Mouse (Mus musculus): Measurements from ENCODE around the gene Gm5127. TPM values are rescaled to one million over a fixed set of nuclear protein-coding genes. Genes with fewer than 3 reads are reported as not detected.

Gm5127 gene
- polyA plus RNA-seq, 1 experiment from 2014 or later: not detected

DNA sequence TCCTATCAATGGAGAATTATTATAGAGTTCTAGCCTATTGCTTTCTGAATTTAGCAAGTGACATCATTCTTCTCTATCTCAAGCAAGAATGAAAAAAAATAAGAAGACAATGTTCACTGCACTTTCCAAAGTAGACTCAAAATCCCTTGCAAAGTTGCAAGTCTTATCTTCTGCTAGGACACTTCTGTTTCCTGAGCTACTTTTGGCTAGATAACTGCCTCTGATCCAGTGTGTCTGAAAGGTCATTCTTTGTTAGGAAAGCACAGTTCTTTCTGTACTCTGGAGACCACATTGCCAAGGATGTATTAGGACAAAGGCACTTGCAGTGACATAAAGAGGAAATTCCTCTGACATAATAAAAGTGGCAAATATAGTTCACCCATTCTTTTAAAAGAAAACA lies 159.3 kb downstream of the Gm5127 start:
- H3K36me3 ChIP-seq (ENCODE audit: control insufficient read depth, insufficient read depth, low read length): no peaks in the 10 kb centered on the region
- ATAC-seq (ENCODE audit: low read depth): no peak
- no peaks in the 10 kb centered on the region for H3K9me3 ChIP-seq (ENCODE audit: control insufficient read depth, low read length)
- H3K4me1 ChIP-seq (ENCODE audit: control insufficient read depth, insufficient read depth, low read length): no peaks in the 10 kb centered on the region
- H3K27me3 ChIP-seq (ENCODE audit: control insufficient read depth, insufficient read depth, low read length): no peaks in the 10 kb centered on the region
- no peak overlapping the region for H3K9ac ChIP-seq (replicated peaks; ENCODE audit: low read depth, low read length)
- no peak overlapping the region for H3K4me3 ChIP-seq (ENCODE audit: low read depth, low read length)
- H3K4me2 ChIP-seq (ENCODE audit: low read depth, low read length): no peak overlapping the region
- no peak overlapping the region for H3K27ac ChIP-seq (ENCODE audit: low read depth, low read length)

DNA sequence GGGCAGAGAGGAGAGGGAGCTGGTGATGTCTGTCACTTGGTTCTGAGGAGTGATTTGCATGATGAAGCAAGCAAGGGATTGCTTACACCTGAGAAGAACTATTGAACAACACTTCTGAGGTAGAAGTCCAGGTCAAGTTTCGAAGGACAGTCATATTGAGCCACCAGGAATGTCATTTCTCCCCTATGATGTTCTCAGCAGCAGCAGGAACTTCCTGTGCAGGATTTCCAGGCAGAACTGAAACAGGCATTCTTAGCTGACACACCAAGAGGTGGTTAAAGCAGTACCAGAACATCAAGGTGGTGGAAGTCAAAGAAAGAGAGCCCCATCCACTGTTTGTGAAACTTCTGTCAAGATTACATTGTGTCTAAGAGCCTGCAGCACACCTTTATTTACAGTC lies 172.3 kb downstream of the Gm5127 start:
- Histone ChIP-seq H3K27ac (ENCODE audit: low read depth, low read length) (no peak overlapping the region), H3K4me1 (ENCODE audit: control insufficient read depth, insufficient read depth, low read length) (no peaks in the 10 kb centered on the region), H3K27me3 (ENCODE audit: control insufficient read depth, insufficient read depth, low read length) (no peaks in the 10 kb centered on the region), H3K4me3 (ENCODE audit: low read depth, low read length) (no peak overlapping the region), H3K9ac (replicated peaks; ENCODE audit: low read depth, low read length) (no peak overlapping the region), H3K36me3 (ENCODE audit: control insufficient read depth, insufficient read depth, low read length) (no peaks in the 10 kb centered on the region), H3K9me3 (ENCODE audit: control insufficient read depth, low read length) (no peaks in the 10 kb centered on the region), H3K4me2 (ENCODE audit: low read depth, low read length) (no peak overlapping the region)
- 77% methylated on average over 1 of the region's 1 CpGs for WGBS
- ATAC-seq (ENCODE audit: low read depth): no peak

Small RNAs within 50 kb of the gene (microRNA-seq; reads per million reads assigned to microRNA genes)
- not detected for gene Gm22102

Other genes with a start within 250 kb of the Gm5127 start
- 0.17 and 0.40 TPM in 2 replicates for gene Fndc3c1, start 97.8 kb upstream of the Gm5127 start, polyA plus RNA-seq (2014; fragmentation: Nextera tagmentation; extraction: Ambion mirVana)
- gene Cysltr1, start 20.5 kb downstream of the Gm5127 start, polyA plus RNA-seq (2014; fragmentation: Nextera tagmentation; extraction: Ambion mirVana): 0.12 and 0.84 TPM in 2 replicates

All from neural tube, embryonic 14.5 days (tissue).